Mouse (Mus musculus) kidney, postnatal 0 days (tissue): ENCODE data around the gene 1110065P20Rik. TPM values are rescaled to one million over a fixed set of nuclear protein-coding genes. Genes with fewer than 3 reads are reported as not detected.
A peak's percentile ranks its signal among the peaks of the same experiment; 100 is the strongest.

ENCODE experiments used
- ATAC-seq: fragments of 200-750 bp; cut with Nextera tagmentation; replicated peaks from 2 replicates; pipeline ENCODE4 v1.8.0; 2017; ENCODE audit warnings: low read depth, moderate number of reproducible peaks, moderate TSS enrichment, moderate library complexity; ENCODE audit not compliant: low FRiP score
- DNase-seq: peaks from one replicate; pipeline ENCODE4 v3.0.0-alpha.2; 2016; ENCODE audit warnings: low spot score
- H3K27ac ChIP-seq: fragments of 300-500 bp; sonication (generic); 2 replicates; pipeline ENCODE4 v1.5.1; 2014; ENCODE audit warnings: mild to moderate bottlenecking
- H3K27me3 ChIP-seq: fragments of 300-500 bp; sonication (generic); 2 replicates; pipeline ENCODE4 v1.6.1; 2014; ENCODE audit warnings: low read length, mixed read lengths; ENCODE audit not compliant: insufficient read depth
- H3K36me3 ChIP-seq: fragments of 300-500 bp; sonication (generic); 2 replicates; pipeline ENCODE4 v1.6.1; 2014; ENCODE audit warnings: low read length, mixed read lengths; ENCODE audit not compliant: insufficient read depth
- H3K4me1 ChIP-seq: fragments of 300-500 bp; sonication (generic); replicated peaks from 2 replicates; pipeline ENCODE4 v1.6.1; 2014; ENCODE audit warnings: antibody characterized with exemption, low read length, mixed read lengths; ENCODE audit not compliant: insufficient read depth
- H3K4me2 ChIP-seq: fragments of 300-500 bp; sonication (generic); 2 replicates; pipeline ENCODE4 v1.6.1; 2014; ENCODE audit warnings: mild to moderate bottlenecking, low read length, moderate library complexity, mixed read lengths
- H3K4me3 ChIP-seq: fragments of 300-500 bp; sonication (generic); replicated peaks from 2 replicates; pipeline ENCODE4 v1.5.1; 2014; ENCODE audit warnings: low read depth, low read length
- H3K9ac ChIP-seq: fragments of 300-500 bp; sonication (generic); 2 replicates; pipeline ENCODE4 v1.6.1; 2014; ENCODE audit warnings: low read depth, low read length
- H3K9me3 ChIP-seq: fragments of 300-500 bp; sonication (generic); replicated peaks from 2 replicates; pipeline ENCODE4 v1.6.1; 2016; ENCODE audit warnings: low read length, inconsistent platforms, mixed read lengths
- CTCF ChIP-seq: IDR thresholded peaks from 2 replicates; pipeline ENCODE4 v1.5.1; 2016; ENCODE audit warnings: antibody characterized with exemption, low read depth, mild to moderate bottlenecking, moderate library complexity
- WGBS: fragments of 180-500 bp; shearing (Covaris S2); extraction: QIAGEN DNeasy Blood & Tissue Kit; methylation state at CpG from one replicate; pipeline ENCODE4 v1.1.7; 2014; 5-methylcytosine and 5-hydroxymethylcytosine counted together
- polyA plus RNA-seq: library from polyadenylated mRNA; unstranded; fragments of >200 nt; fragmentation: Nextera tagmentation; extraction: Ambion mirVana; gene quantifications from 2 replicates; pipeline ENCODE4 v1.2.1, GENCODE M21; 2015

Gene 1110065P20Rik
- polyA plus RNA-seq, 1 experiment from 2014 or later, result 80.9 TPM

DNA sequence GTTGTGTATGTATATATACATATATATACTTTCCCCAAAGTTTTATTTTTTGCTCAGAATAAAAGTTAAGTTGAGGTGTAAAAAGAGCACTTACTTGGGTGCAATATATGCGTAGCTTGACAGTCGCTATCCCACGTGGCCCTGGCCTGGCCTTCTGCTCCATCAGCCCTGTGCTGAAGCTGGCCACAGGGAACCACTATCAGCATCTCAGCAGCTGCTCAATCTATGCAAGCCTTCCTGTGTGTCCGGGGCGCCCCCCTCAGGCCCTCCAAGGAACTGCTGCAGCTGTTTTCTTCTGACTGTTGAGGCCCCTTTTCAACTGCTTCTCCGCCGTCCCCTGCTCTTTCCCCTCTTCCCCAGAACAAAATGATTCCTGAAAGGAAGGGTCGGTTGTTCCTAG, 3.4 kb downstream of the 1110065P20Rik start:
- peaks cover 4% of the 10 kb centered on the region; the same call in 1 of the 2 replicates for H3K36me3 ChIP-seq
- H3K4me1 ChIP-seq, result peaks cover 16% of the 10 kb centered on the region
- H3K27ac ChIP-seq, result no peak overlapping the region
- no peak overlapping the region for H3K4me3 ChIP-seq
- TF ChIP-seq CTCF, result peak; percentile 89
- H3K9me3 ChIP-seq, result no peaks in the 10 kb centered on the region
- no peak overlapping the region for H3K9ac ChIP-seq
- ATAC-seq (no peak), DNase-seq (peak; percentile 88)
- H3K27me3 ChIP-seq, result no peaks in the 10 kb centered on the region
- H3K4me2 ChIP-seq, result no peak overlapping the region
- 9% methylated on average over 8 of the region's 8 CpGs for WGBS

DNA sequence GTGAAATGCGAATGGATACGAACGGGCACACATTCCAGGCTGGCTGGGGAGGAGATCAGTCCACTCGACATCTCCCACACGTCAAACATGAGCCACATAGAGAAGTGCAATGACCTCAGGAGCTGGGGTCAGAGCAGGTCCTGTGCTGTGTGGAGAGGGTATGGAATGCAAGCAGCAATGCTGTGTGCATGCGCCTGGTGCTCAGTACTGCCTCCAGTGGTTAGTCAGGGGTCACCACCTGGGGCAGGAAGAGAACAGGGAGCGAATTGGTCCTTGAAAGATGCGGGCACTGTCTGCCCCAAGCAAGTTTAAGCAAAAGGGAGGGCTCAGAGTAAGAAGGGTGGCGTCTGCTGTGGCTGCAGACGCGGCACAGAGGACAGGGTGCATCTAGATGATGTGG, 7.5 kb downstream of the 1110065P20Rik start:
- ATAC-seq, result no peak; the same call in 1 of the 2 replicates
- Histone ChIP-seq H3K27me3 (no peaks in the 10 kb centered on the region), H3K4me2 (no peak overlapping the region), H3K27ac (no peak overlapping the region), H3K9ac (no peak overlapping the region), H3K4me1 (no peaks in the 10 kb centered on the region), H3K9me3 (no peaks in the 10 kb centered on the region), H3K4me3 (no peak overlapping the region), H3K36me3 (peaks cover 21% of the 10 kb centered on the region; the same call in 1 of the 2 replicates)
- WGBS, result 45% methylated on average over 11 of the region's 11 CpGs
- peak; percentile 48 for DNase-seq
- peak; percentile 71; the same call in 1 of the 2 replicates for TF ChIP-seq CTCF

DNA sequence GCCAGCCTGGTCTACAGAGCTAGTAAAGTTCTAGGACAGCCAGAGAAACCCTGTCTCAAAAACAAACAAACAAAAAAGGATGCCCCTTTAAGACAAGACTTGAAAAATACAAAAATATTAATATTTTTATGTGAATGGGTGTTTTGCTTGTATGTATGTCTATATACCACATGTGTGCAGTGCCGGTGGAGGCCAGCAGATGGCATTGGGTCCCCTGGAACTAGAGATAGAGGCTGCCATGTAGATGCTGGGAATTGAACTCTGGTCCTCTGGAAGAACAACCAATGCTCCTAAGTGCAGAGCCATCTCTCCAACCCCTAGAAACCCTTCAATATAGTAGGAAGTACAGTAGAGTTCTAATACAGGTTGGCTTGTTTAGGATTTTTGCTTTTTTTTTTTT, 10.0 kb downstream of the 1110065P20Rik start:
- WGBS, result 94% methylated on average over 1 of the region's 1 CpGs
- ATAC-seq (no peak), DNase-seq (no peak)
- peaks cover 35% of the 10 kb centered on the region; the same call in 1 of the 2 replicates for H3K36me3 ChIP-seq
- peak; percentile 32; the same call in 1 of the 2 replicates for TF ChIP-seq CTCF
- H3K27ac ChIP-seq, result no peak overlapping the region
- no peaks in the 10 kb centered on the region for H3K27me3 ChIP-seq
- no peaks in the 10 kb centered on the region for H3K4me1 ChIP-seq
- no peak overlapping the region for H3K9ac ChIP-seq
- H3K4me3 ChIP-seq, result no peak overlapping the region
- H3K9me3 ChIP-seq, result no peaks in the 10 kb centered on the region
- H3K4me2 ChIP-seq, result no peak overlapping the region

DNA sequence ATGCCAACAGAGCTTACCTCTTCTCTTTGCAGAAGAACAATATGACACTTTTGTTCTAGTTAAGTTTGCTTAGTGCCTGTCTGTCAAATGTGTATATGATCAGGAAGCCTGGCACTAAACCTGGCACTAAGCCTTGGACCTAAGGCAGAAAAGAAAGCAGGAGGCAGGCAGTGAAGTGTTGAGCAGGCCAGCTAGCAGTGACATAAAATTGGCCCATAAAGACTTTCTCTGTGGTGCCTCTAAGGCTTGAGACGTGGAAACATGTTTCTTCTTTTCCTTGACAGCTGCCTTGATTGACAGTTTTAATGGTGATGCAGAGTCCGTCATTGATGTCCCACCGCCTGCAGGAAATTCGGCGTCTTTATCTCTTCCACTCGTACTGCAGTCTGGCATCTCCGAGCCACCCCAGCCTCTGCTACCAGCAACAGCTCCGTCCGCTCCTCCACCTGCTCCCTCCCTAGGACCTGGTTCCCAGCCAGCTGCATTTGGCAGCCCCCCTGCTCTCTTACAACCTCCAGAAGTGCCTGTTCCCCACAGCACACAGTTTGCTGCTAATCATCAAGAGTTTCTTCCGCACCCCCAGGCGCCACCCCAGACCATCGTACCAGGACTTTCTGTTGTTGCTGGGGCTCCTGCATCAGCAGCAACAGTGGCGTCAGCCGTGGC, 12.8 kb downstream of the 1110065P20Rik start:
- no peak for TF ChIP-seq CTCF
- Histone ChIP-seq H3K27ac (no peak overlapping the region), H3K4me2 (no peak overlapping the region), H3K4me1 (no peaks in the 10 kb centered on the region), H3K9me3 (no peaks in the 10 kb centered on the region), H3K9ac (no peak overlapping the region), H3K36me3 (peaks cover 33% of the 10 kb centered on the region; the same call in 1 of the 2 replicates), H3K4me3 (no peak overlapping the region), H3K27me3 (no peaks in the 10 kb centered on the region)
- 86% methylated on average over 14 of the region's 14 CpGs for WGBS
- ATAC-seq (no peak), DNase-seq (no peak)

DNA sequence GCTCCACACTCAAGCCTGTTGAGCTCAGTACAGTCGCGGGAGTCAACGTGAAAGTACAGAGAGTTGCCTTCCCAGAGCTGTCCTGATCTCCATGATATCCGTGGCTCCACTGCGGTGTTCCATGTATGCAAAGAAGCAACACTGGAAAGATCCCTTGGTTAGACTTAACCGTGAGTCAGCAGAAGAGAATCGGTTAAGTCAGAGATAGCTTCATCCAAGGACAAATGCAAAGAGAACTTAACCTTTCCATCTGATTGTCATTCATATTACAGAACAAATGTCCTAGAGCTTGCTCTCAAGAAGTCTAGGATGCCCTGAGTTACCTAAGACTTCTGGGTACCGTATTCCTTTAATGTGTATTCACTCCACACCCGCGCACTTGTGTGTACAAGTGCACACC, 18.2 kb downstream of the 1110065P20Rik start:
- WGBS, result 95% methylated on average over 10 of the region's 10 CpGs
- no peak for DNase-seq
- H3K4me1 ChIP-seq, result no peaks in the 10 kb centered on the region
- H3K4me3 ChIP-seq, result no peak overlapping the region
- no peak for TF ChIP-seq CTCF
- H3K27me3 ChIP-seq, result no peaks in the 10 kb centered on the region
- no peak overlapping the region for H3K9ac ChIP-seq
- ATAC-seq, result no peak
- H3K4me2 ChIP-seq, result no peak overlapping the region
- no peaks in the 10 kb centered on the region for H3K9me3 ChIP-seq
- H3K27ac ChIP-seq, result no peak overlapping the region
- H3K36me3 ChIP-seq, result peaks cover 24% of the 10 kb centered on the region

DNA sequence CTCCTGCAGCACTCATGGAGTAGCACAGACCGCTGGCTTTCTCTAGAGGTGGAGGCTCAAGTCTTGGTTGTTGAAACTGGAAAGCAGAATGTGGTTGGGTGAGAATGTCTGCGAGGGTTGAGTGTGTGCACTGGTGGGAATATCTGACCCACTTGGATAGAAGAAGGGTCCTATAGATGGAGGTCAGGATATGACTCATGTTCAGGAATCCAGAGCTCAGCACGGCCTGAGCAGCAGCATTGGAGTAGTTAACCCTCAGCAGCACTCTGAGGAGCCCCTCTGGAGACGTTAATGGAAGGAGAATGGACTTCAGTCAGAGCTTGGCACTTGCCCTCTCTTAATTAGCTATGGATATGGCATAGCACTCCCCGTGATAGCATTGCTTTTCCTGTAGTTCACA, 21.3 kb downstream of the 1110065P20Rik start:
- ATAC-seq (no peak), DNase-seq (no peak)
- Histone ChIP-seq H3K27me3 (no peaks in the 10 kb centered on the region), H3K4me1 (no peaks in the 10 kb centered on the region), H3K4me2 (no peak overlapping the region), H3K4me3 (no peak overlapping the region), H3K9me3 (no peaks in the 10 kb centered on the region), H3K36me3 (peaks cover 25% of the 10 kb centered on the region), H3K27ac (no peak overlapping the region), H3K9ac (no peak overlapping the region)
- no peak for TF ChIP-seq CTCF
- 70% methylated on average over 5 of the region's 5 CpGs for WGBS
